Mouse (Mus musculus): ENCODE results near the gene Erc2. TPM values are rescaled to one million over a fixed set of nuclear protein-coding genes. Genes with fewer than 3 reads are reported as not detected.

The Erc2 gene
- total and polyA plus RNA-seq, 3 experiments = not detected

- dilution Hi-C loops (cut with MboI; ENCODE audit: extremely low pct_ligation_motif_present, extremely low pct_unique_long_range_greater_than_20kb, low sequenced_read_pairs) (no loop called here), in situ Hi-C loops (cut with MboI; ENCODE audit: low pct_ligation_motif_present, low pct_unique_long_range_greater_than_20kb, low sequenced_read_pairs) (no loop called here)
- Histone ChIP-seq H3K4me2 (ENCODE audit: insufficient read depth, low read depth, poor library complexity, severe bottlenecking) (no peak overlapping the region), H3K9ac (ENCODE audit: insufficient read depth, low read depth) (no peak overlapping the region), H3K36me3 (replicated peaks in 1 of 2; ENCODE audit: control insufficient read depth in 1 of 2, insufficient read depth in 1 of 2, low read length in 1 of 2) (no peaks in the 10 kb centered on the region), H3K79me2 (replicated peaks; ENCODE audit: control insufficient read depth, extremely low read depth, insufficient read depth, poor library complexity, severe bottlenecking) (no peaks in the 10 kb centered on the region), H3K27me3 (replicated peaks) (no peaks in the 10 kb centered on the region), H3K4me3 (replicated peaks in 1 of 3; ENCODE audit: low read depth in 2 of 3, low read length in 2 of 3, poor library complexity in 1 of 3) (no peak overlapping the region), H3K27ac (ENCODE audit: insufficient read depth, low read depth) (no peak overlapping the region), H3K4me1 (ENCODE audit: control insufficient read depth in 1 of 2, insufficient read depth in 2 of 2) (no peaks in the 10 kb centered on the region), H3K9me3 (replicated peaks; ENCODE audit: low read length) (no peaks in the 10 kb centered on the region)
- DNase-seq (ENCODE audit: extremely low read depth) = no peak
- TF ChIP-seq TBP (conservative IDR thresholded peaks at IDR 0.05; ENCODE audit: low read depth, low read length) (no peak), EP300 (IDR thresholded peaks at IDR 0.05; ENCODE audit: low read length) (no peak), JUND (conservative IDR thresholded peaks at IDR 0.05; ENCODE audit: low read depth, low read length) (no peak), ETS1 (conservative IDR thresholded peaks at IDR 0.05; ENCODE audit: low read depth, low read length) (no peak), MXI1 (IDR thresholded peaks at IDR 0.05; ENCODE audit: low read depth, low read length) (no peak), RCOR1 (conservative IDR thresholded peaks at IDR 0.05; ENCODE audit: low read depth, low read length) (no peak), E2F4 (IDR thresholded peaks at IDR 0.05; ENCODE audit: insufficient replicate concordance, low read depth, low read length) (no peak)
These were observed 45.0 kb downstream of the Erc2 start for GRCm38 (mm10) chr14:27667016-27667852.

GRCm38 (mm10) chr14:27668151-27668550, 45.9 kb downstream of the Erc2 start:
- Histone ChIP-seq H3K36me3 (replicated peaks in 1 of 2; ENCODE audit: control insufficient read depth in 1 of 2, insufficient read depth in 1 of 2, low read length in 1 of 2) (no peaks in the 10 kb centered on the region), H3K27ac (ENCODE audit: insufficient read depth, low read depth) (no peak overlapping the region), H3K79me2 (replicated peaks; ENCODE audit: control insufficient read depth, extremely low read depth, insufficient read depth, poor library complexity, severe bottlenecking) (no peaks in the 10 kb centered on the region), H3K9me3 (replicated peaks; ENCODE audit: low read length) (no peaks in the 10 kb centered on the region), H3K27me3 (replicated peaks) (no peaks in the 10 kb centered on the region), H3K4me3 (replicated peaks in 1 of 3; ENCODE audit: low read depth in 2 of 3, low read length in 2 of 3, poor library complexity in 1 of 3) (no peak overlapping the region), H3K9ac (ENCODE audit: insufficient read depth, low read depth) (no peak overlapping the region), H3K4me2 (ENCODE audit: insufficient read depth, low read depth, poor library complexity, severe bottlenecking) (no peak overlapping the region), H3K4me1 (ENCODE audit: control insufficient read depth in 1 of 2, insufficient read depth in 2 of 2) (no peaks in the 10 kb centered on the region)
- no peak for DNase-seq (ENCODE audit: extremely low read depth)
- in situ Hi-C loops (cut with MboI; ENCODE audit: low pct_ligation_motif_present, low pct_unique_long_range_greater_than_20kb, low sequenced_read_pairs) = no loop called here
- dilution Hi-C loops (cut with MboI; ENCODE audit: extremely low pct_ligation_motif_present, extremely low pct_unique_long_range_greater_than_20kb, low sequenced_read_pairs) = no loop called here
- TF ChIP-seq TBP (conservative IDR thresholded peaks at IDR 0.05; ENCODE audit: low read depth, low read length) (no peak), EP300 (IDR thresholded peaks at IDR 0.05; ENCODE audit: low read length) (no peak), UBTF (IDR thresholded peaks at IDR 0.05; ENCODE audit: low read depth, low read length) (no peak), PAX5 (IDR thresholded peaks at IDR 0.05; ENCODE audit: low read length) (no peak), JUN (IDR thresholded peaks at IDR 0.05; ENCODE audit: insufficient read depth, low read depth, low read length) (no peak)

DNA sequence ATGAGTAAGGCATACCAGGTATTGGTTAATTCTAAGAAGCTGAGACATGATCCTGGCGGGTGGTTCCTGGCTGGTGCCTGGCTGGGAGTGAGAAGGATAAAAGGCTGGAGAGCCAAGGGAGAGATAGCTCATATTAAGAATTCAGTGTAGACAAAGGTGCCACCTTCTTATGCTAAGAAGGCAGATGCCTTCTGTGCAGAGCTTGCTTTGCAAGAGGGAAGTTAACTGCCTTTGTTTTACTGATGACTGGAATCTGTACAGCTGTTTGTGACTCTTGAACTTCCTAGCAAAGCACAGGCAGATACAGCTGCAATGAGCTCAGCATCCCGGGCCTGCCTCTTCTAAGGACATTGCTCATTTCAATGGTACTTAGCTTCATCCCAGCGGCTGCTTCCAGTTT, 47.7 kb downstream of the Erc2 start:
- TF ChIP-seq MEF2A (IDR thresholded peaks at IDR 0.05; ENCODE audit: borderline replicate concordance, low read depth, low read length) (no peak), E2F4 (IDR thresholded peaks at IDR 0.05; ENCODE audit: insufficient replicate concordance, low read depth, low read length) (no peak), SMC3 (IDR thresholded peaks at IDR 0.05; ENCODE audit: low read depth, low read length) (no peak), JUN (IDR thresholded peaks at IDR 0.05; ENCODE audit: insufficient read depth, low read depth, low read length) (no peak), MAX (IDR thresholded peaks at IDR 0.05; ENCODE audit: low read length) (no peak), CTCF (conservative IDR thresholded peaks at IDR 0.05 in 1 of 2, IDR thresholded peaks at IDR 0.05 in 1 of 2; ENCODE audit: low read depth in 2 of 2, low read length in 2 of 2) (no peak)
- no peak overlapping the region for H3K9ac ChIP-seq (ENCODE audit: insufficient read depth, low read depth)
- in situ Hi-C loops (cut with MboI; ENCODE audit: low pct_ligation_motif_present, low pct_unique_long_range_greater_than_20kb, low sequenced_read_pairs) (no loop called here), dilution Hi-C loops (cut with MboI; ENCODE audit: extremely low pct_ligation_motif_present, extremely low pct_unique_long_range_greater_than_20kb, low sequenced_read_pairs) (no loop called here)
- no peaks in the 10 kb centered on the region for H3K36me3 ChIP-seq (replicated peaks in 1 of 2; ENCODE audit: control insufficient read depth in 1 of 2, insufficient read depth in 1 of 2, low read length in 1 of 2)
- no peak overlapping the region for H3K4me2 ChIP-seq (ENCODE audit: insufficient read depth, low read depth, poor library complexity, severe bottlenecking)
- no peak overlapping the region for H3K27ac ChIP-seq (ENCODE audit: insufficient read depth, low read depth)
- no peaks in the 10 kb centered on the region for H3K79me2 ChIP-seq (replicated peaks; ENCODE audit: control insufficient read depth, extremely low read depth, insufficient read depth, poor library complexity, severe bottlenecking)
- no peaks in the 10 kb centered on the region for H3K27me3 ChIP-seq (replicated peaks)
- no peaks in the 10 kb centered on the region for H3K9me3 ChIP-seq (replicated peaks; ENCODE audit: low read length)
- no peaks in the 10 kb centered on the region for H3K4me1 ChIP-seq (ENCODE audit: control insufficient read depth in 1 of 2, insufficient read depth in 2 of 2)
- DNase-seq (ENCODE audit: extremely low read depth) = no peak
- no peak overlapping the region for H3K4me3 ChIP-seq (replicated peaks in 1 of 3; ENCODE audit: low read depth in 2 of 3, low read length in 2 of 3, poor library complexity in 1 of 3)

Measured in CH12.LX (cell line).